Mouse (Mus musculus): ENCODE measurements around the gene Jaml.
A peak's percentile ranks its signal among the peaks of the same experiment; 100 is the strongest.
"Not testable (repeated sequence)": the region's sequence is repeated elsewhere in the genome, so short reads cannot be mapped to it uniquely, and the experiment has no call there.

The Jaml gene

GRCm38 (mm10) chr9:45079011-45079410 lies at the start of gene Jaml:
Gene Jaml (plus strand): TSS chr9:45079183.
- no peak for DNase-seq

GRCm38 (mm10) chr9:45030341-45030740 lies 48.6 kb upstream of the Jaml start:
- DNase-seq = no peak

GRCm38 (mm10) chr9:45032261-45032660 lies 46.7 kb upstream of the Jaml start:
- no peak for DNase-seq

- no peak for DNase-seq
These were observed 44.5 kb upstream of the Jaml start for GRCm38 (mm10) chr9:45034526-45034925.

- not testable (repeated sequence) for DNase-seq
These were observed 41.2 kb upstream of the Jaml start for GRCm38 (mm10) chr9:45037803-45038202.

GRCm38 (mm10) chr9:45039499-45039898 lies 39.5 kb upstream of the Jaml start, which contains the start of gene Mpzl2:
Gene Mpzl2 (plus strand): TSS chr9:45039799.
- DNase-seq = no peak

GRCm38 (mm10) chr9:45040066-45040845 lies 38.7 kb upstream of the Jaml start:
- DNase-seq = no peak

- no peak for DNase-seq
These were observed 37.7 kb upstream of the Jaml start for GRCm38 (mm10) chr9:45041131-45041838.

GRCm38 (mm10) chr9:45042056-45042720 lies 36.8 kb upstream of the Jaml start:
- DNase-seq = no peak

- no peak for DNase-seq
These were observed 36.0 kb upstream of the Jaml start for GRCm38 (mm10) chr9:45042947-45043346.

- DNase-seq = no peak
These were observed 32.0 kb upstream of the Jaml start for GRCm38 (mm10) chr9:45046973-45047372.

GRCm38 (mm10) chr9:45048511-45048910 lies 30.5 kb upstream of the Jaml start:
- peak; percentile 37 for DNase-seq

GRCm38 (mm10) chr9:45049731-45050130 lies 29.3 kb upstream of the Jaml start:
- no peak for DNase-seq

- no peak for DNase-seq
These were observed 28.7 kb upstream of the Jaml start for GRCm38 (mm10) chr9:45050301-45050700.

- DNase-seq = peak; percentile 93
These were observed 23.8 kb upstream of the Jaml start, which contains the start of gene Mpzl3 for GRCm38 (mm10) chr9:45055082-45055713. Gene Mpzl3 (plus strand): TSS chr9:45055186.

- no peak for DNase-seq
These were observed 20.6 kb upstream of the Jaml start for GRCm38 (mm10) chr9:45058304-45058940.

- DNase-seq = no peak
These were observed 18.8 kb upstream of the Jaml start for GRCm38 (mm10) chr9:45060151-45060550.

- DNase-seq = no peak
These were observed 16.3 kb upstream of the Jaml start for GRCm38 (mm10) chr9:45062677-45063076.

GRCm38 (mm10) chr9:45064421-45064820 lies 14.6 kb upstream of the Jaml start:
- no peak for DNase-seq

- no peak for DNase-seq
These were observed 12.2 kb upstream of the Jaml start for GRCm38 (mm10) chr9:45066735-45067134.

GRCm38 (mm10) chr9:45071800-45072199 lies 7.2 kb upstream of the Jaml start:
- DNase-seq = no peak

GRCm38 (mm10) chr9:45077859-45078258 lies 1.1 kb upstream of the Jaml start:
- DNase-seq = no peak

- DNase-seq = no peak
These were observed 4.1 kb downstream of the Jaml start for GRCm38 (mm10) chr9:45083132-45083531.

Data from cerebellum, adult 8-10 months (tissue).